Mouse (Mus musculus): ENCODE data around the gene Rtf2. TPM values are rescaled to one million over a fixed set of nuclear protein-coding genes. Genes with fewer than 3 reads are reported as not detected.

Rtf2 gene
- total RNA-seq, 2 experiments from 2014 or later, result 69.2 to 71.5 TPM

DNA sequence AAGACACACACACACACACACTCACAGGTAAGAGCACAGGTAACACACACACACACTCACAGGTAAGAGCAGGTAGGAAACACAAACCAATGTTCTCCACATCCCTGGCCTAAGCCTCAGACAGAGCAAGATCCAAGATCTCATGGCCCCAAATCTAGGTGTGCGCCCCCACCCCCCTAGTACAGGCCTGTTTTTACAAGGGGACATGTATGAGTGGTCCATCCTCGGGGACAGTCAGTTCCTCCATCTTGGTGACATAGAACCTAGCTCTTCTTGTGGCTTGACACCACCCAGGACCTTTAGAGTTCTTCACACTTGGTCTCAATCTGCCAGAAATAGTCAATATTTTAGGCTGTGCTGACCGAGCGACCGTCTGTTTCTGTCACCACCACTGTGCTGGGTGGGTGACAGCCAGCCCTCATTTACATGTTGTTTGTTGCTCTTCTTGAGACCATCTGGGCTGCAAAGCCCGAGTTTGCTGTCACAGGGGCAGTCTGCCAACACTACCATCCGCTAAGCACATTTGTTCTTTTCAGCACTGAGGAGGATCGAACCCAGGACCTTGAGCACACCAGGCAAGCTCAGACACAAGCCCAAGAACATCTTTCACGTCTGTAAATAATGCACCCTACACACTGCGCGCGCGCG, 43.5 kb downstream of the Rtf2 start:
- DNase-seq, result no peak

DNA sequence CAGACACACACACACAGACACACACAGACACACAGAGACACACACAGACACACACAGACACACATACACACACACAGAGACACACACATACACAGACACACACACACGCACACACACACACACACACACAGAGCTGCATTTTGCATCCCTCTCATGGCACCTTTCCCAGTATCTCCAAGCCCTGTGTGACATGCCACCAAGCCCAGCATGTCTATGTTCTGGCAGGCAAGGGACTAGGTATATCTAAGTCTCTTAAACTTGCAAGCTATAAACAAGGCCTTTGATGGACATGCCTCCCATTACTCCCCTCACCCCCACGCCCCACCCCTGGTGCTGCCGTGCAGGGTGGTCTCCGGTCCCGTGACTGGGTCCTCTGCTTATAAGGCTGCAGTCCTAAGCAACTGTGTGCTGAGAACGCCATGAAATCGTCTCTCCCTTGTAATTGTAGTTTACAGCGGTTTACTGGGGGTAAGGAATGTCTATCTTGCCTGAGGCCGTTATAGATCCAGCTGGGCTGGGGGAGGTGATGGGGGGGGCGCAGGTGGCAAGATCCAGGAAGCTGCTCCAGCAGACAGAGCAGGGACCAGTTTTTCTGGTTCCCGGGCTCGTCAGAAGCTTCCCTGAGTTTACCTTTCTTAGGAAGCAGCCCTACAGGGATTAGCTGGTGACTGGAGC, 44.5 kb downstream of the Rtf2 start:
- DNase-seq, result no peak

DNA sequence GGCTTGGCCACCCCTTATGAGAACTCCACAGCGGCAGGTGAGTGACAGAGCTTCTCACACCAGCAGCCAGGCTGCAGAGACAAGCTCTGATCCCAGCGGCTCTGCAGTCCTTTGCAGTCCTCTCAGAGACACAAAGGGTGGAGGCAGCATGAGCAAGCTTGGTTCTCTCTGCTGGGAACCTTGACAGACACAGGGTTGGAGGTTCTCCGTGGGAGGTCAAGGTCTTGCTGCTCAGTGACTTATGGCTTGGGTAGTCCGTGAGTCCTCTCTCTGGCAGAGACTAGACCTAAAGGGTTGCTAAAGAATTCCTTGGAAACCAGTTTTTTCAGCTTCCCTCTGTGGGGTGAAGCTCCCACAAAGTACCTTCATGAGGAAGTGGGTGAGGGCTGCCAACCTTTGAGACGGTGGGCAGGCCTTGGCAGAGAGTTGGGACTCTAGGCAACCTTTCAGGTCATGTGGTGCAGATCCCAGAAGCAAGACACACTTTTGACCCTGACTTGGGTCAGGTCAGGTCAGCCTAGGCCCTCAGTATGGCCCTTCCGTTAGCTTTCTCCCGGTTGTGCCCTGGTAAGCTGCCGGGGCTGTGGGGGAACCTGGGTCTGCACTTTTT, 56.5 kb downstream of the Rtf2 start:
- DNase-seq, result peak; percentile 27

DNA sequence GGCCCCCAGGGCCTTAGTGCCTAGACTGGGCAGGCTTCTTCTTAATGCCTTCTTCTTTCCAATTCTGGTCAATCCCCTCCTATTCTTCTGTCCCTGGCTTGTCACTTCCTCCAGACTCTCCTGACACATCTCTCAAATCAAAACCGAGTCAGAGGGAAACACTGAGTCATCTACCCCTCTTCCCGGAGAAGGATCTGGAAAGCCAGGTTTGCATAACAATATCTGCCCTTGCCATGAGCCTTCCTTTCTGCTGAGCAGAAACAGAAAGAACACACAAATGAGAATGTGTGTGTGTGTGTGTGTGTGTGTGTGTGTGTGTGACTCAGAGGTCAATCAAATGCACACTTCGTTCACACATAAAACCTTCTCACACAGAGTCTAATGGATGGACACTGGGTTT, 58.5 kb downstream of the Rtf2 start:
- peak; percentile 21 for DNase-seq

DNA sequence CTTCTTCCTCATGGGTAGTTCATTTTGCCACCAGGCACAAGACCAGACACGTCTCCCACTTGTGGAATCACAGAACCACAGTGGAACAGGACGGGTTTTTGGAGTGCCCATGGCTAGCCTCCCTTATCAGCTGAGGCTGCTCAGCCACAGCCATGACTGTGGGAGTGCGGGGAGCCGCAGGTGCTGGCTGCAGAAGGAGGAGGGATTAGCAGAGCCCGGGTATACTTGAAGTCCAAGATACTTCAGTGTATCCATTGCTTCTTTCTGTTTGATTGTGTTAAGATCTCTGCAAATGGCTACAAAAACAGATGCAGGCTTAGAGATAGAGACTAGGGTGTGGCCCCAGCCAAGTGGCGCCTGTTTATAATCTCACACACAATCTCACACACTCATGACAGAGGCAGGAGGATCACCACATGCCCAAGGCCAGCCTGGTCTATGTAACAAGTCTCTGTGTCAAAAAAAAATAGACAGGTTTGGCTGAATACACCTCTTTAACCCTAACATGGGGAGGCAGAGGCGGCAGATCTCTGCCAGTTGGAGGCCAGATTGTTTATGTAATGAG, 60.5 kb downstream of the Rtf2 start:
- DNase-seq, result no peak

DNA sequence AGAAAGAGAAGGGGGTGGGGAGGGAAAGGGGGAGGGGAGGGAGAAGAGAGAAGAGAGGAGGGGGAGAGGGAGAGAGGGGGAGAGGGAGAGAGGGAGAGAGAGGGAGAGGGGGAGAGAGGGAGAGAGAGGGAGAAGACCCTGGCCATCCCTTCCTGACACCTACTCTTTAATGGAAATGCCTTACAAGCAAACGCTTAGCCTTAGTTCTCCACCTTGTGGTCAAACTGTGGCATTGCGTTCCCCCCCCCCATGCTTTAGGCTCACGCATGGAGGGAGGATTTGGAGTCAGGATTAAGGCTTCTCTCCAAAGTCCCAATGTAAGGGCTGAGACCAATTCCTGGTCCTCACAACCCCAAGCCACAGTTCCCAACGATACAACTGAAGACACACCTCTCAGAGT, 61.0 kb downstream of the Rtf2 start:
- peak; percentile 65 for DNase-seq

DNA sequence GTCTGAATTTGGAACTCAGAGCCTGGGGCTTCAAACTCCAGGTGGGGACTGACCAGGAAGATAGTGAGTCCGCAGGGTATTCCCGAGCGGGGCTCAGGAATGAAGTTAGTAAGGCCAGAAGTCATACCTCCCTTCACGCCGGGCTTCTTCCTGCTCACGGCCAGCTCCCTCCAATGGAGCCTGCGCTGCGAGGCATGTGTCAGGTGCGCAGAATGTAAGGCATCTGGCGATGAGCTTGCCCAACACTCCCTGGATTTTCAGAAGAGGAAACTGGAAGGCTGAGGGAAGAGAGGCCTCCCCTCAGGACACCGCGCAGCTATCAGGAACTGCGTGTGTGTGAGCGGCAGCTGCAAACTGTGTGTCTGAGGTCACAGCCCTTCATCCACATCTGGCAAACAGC, 61.8 kb downstream of the Rtf2 start:
- no peak for DNase-seq

DNA sequence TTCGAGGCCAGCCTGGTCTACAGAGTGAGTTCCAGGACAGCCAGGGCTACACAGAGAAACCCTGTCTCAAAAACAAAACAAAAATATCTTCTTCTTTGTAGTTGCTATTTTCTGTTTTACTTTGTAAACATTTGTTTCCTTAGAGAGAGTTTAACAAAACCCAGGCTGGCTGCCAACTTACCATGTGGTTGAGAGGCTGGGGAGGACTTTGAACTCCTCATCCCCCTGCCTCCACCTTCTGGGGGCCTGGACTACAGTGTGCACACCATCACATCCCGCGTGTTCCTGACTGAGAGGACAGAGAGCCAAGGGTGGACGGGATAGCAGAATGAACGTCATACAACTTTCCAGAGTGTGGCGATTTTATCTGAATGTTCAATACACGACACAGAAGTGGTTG, 65.8 kb downstream of the Rtf2 start:
- DNase-seq, result no peak

DNA sequence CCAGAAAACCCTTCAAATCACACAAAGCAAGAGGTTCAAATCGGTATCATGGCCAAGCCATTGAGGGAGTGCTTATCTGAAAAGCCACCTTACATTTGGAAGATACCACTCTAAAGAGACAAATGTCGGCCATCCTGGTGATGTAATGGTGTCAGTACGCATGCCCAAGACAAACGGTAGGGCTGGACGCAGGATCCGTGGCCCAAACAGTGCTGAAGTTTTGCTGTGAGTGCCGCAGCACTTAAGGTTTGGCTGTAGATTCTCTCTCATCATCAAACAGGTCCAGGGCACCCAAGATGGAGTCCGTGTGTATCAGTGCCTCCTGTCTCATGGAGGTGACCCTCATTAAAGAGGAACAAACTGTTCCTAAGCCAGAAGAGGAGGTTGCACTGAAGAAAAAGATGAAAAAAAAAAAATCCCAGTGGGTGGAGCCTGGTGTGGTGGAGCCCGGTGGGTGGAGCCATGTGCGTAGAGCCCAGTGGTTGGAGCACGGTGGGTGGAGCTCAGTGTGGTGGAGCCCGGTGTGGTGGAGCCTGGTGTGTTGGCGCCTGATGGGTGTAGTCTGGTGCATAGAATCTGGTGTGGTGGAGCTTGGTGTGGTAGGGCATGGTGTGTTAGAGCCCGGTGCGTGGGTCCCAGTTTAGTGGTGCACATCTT, 69.8 kb downstream of the Rtf2 start:
- no peak for DNase-seq

DNA sequence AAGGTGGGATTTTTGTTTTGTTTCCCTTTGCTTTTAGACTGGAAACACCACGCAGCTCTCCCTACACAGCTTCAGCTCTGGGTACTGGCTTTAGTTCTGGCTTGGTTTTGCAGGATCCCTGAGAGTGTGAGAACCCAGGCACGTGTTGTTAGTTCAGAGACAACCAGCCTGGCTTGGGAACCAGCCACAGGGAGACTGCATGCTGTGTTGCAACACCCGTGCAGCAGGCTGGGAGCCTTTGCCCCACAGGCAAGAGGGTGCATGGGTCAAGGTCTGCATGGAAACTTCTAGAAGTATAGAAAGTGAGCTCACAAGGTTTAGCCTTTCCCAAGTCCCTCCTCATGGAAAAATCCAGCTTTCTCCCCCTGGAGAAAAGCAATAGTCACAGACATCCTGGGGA, 70.5 kb downstream of the Rtf2 start:
- DNase-seq, result peak; percentile 33

DNA sequence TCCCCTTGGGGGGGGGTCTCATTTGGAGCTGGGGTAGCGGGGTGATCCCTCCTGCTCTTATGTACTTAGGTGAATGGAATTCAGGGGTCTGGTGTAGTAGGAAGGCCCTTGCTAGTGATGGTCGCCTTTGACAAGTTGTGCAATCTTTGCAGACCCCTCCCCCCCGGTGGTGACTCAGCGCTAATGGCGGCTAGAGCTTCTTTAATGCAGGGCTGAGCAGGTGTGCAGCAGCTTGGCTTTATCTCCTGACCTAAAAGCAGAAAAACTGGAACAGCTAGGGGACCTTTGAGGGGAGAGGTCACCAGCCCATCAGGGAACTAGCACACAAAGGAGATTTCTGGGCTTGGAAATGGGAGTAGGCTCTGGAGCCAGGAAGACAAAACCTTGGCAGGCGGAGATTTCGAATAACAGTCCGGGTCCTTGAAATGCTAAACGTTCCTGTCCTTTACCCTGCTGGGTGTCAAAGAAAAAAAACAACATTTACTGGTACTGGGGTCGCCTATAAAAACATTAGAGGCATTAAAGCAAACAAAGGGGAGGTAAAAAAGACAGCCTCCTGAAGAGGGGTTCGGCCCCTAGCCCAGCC, 76.1 kb downstream of the Rtf2 start:
- DNase-seq, result no peak

Other genes with a start within 250 kb of the Rtf2 start
- not detected for gene Mc3r, start 192.1 kb upstream of the Rtf2 start, total RNA-seq (2021)
- 10 to 100 TPM; 24.2 to 39.4 TPM for gene Fam210b, start 95.0 kb upstream of the Rtf2 start, total RNA-seq (2021)
- gene Aurka, start 70.0 kb upstream of the Rtf2 start, total RNA-seq (2021), result 10 to 100 TPM; 11.5 to 14.4 TPM
- 10 to 100 TPM; 28.1 to 32.2 TPM for gene Cstf1, start 69.9 kb upstream of the Rtf2 start, total RNA-seq (2021)
- under 1 TPM; 0.36 to 0.45 TPM for gene Cass4, start 46.8 kb upstream of the Rtf2 start, total RNA-seq (2021)
- not detected for gene Gcnt7, start 18.0 kb downstream of the Rtf2 start, total RNA-seq (2021)
- gene Fam209, start 32.0 kb downstream of the Rtf2 start, total RNA-seq (2021), result under 1 TPM; 0.39 to 0.45 TPM
- gene Tfap2c, start 109.0 kb downstream of the Rtf2 start, total RNA-seq (2021), result not detected